Mouse (Mus musculus) layer of hippocampus, postnatal 10 days (tissue): ENCODE measurements around the gene Gm49320. TPM values are rescaled to one million over a fixed set of nuclear protein-coding genes. Genes with fewer than 3 reads are reported as not detected.

Experiments
- DNase-seq, 2 experiments: peaks; one replicate each; pipeline ENCODE4 v3.0.0; 2021; ENCODE audit warnings: low spot score in 2 of 2
- long read RNA-seq: library from polyadenylated mRNA; stranded (forward); transcript quantifications from one replicate; pipeline ENCODE4 v2.0.0, GENCODE M21; 2023
- total RNA-seq, 2 experiments: library from RNA; stranded (reverse); gene quantifications; 2 replicates each; pipeline ENCODE4 v1.2.3; 2021

Gene Gm49320
- under 1 TPM in 1 of 2 experiments, not detected in 1; 0.73 TPM for total RNA-seq
- long read RNA-seq, partial matches to known transcripts, result 0 of 13 reads
- long read RNA-seq, other reads (novel, unspliced or antisense), result 13 of 13 reads

DNA sequence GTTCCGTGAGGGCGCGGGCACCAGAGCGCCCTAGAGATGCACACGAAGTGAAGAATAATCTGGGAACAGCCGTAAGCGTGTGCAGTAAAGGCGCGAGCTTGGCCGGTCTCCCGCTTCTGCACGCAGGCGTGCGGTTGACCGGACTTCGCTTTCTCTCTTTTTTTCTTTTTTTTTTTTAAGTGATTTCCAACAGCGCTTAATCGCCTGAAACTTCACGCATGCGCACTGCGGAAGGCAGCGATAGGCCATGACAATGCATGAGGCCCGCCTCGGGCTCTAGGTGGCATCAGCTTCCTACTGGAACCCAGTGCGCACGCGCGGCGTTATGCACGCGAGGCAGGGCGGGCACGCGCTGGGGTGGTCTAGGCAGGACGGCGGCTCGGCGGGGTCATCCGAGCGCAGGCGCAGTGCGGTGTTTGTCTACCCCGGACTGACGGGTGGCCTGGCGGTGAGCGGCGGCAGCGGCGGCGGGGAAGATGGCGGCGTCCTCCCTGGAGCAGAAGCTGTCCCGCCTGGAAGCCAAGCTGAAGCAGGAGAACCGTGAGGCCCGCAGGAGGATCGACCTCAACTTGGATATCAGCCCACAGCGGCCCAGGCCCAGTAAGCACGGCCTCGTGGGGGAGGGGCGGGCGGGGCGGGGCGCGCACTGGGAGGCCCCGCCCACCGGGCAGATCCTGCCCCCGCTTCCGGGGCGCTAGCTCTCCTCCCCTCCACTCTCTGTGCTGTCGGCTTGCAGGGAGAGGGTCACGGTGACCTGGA lies at the start of gene Gm49320, which contains the start of gene Map2k7:
Gene Gm49320 (plus strand): TSS at position 432 of the 759 bp plus-strand sequence.
Gene Map2k7 (plus strand): TSS at position 307 of the 759 bp plus-strand sequence.
- peak; percentile 99 to 100 for DNase-seq

DNA sequence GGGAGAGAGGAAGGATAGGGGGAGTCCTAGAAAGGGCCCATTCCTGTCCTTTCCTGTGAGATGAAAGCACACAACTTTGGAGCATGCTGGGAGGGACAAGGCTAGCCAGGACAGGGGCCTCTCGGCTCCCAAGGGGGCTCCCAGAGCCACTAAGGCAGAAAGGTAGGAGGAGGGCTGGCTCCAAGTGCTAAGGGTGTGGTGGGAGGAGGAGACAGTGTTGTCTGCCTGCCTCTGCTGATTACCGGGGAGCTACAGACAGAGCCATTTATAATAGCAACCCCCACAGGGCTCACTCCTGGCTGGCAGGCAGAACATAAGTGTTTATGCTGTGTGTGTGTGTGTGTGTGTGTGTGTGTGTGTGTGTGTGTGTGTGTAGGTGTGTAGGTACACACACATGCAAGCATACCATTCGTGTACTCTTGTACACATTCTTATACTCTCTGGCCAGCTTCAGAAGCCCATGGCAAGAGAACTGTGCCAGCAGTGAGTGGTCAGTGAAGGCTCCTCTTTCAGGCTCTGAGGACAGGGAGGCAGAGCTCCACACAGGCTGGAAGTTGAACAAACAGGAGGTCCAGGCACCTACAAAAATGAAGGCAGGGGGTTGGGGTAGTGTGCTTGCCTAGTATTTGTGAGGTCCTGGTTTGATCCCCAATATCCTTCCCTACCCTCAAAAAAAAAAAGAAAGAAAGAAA lies 49.5 kb upstream of the Gm49320 start:
- no peak for DNase-seq

DNA sequence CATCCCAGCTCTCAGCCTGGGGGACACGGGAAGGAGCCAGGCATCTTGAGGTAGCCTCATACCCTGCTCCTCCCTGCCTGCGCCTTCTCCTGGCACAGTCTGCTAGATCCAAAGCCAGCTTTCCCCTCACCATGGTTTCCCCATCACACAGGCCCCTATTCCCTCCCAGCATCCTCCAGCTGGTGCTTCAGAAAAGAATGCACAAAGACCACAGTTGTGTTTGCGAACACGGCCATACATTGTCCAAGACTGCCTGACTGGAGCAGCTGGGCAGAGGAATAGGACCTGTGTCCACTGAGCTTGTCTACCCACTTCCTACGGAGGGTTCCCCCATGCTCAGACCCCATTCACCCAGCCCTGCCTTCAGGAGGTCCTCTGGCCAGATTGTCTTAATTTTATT lies 46.4 kb upstream of the Gm49320 start:
- DNase-seq, result peak; percentile 55 to 59

DNA sequence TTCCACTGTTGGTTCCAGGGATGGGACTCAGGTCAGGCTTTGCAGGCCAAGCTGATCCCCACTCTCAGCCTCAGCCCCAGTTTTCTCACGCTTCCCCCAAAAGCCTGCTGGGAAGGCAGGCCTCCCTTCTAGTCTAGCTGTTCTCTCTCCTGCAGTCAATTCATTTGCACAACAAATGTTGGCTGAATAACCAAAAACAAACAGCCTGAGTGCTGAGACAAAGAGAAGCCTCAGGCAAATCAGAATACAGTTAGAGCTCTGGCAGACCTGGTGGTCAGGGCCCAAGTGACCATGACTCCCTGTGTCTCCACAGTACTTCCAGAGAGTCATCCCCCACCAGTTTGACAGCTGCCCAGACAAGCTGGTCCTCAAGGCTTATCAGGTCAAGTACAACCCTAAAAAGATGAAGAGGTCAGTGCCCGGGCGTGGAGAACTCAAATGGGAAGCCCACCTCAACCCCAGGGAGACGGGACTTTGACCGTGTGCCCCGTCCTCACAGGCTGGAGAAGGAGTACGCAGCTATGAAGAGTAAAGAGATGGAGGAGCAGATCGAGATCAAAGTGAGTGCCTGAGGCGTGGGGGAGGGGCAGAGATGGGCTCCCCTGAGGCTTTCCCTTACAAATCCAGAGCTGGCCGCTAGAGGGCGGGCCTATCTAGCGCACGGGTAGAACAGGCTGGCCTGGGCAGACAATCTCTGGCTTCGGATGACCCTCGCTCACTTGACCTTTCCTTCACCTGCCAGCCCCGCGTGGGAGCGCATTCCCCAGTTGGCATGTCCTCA lies 45.7 kb upstream of the Gm49320 start:
- peak; percentile 94 to 95 for DNase-seq

DNA sequence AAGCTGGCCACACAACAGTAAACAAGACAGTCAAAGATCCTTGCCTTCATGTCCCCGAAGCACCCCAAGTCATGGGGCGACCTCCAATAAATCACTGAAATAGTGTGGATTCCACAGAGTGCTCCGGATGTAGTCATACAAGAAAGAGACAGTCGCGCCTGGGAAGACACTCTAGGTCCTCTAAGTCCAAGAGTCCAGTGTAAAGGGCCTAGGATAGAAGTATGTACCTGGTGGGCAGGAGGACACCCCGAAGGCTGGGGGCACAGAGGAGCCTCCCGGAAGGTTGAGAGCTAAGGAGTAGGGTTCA lies 45.1 kb upstream of the Gm49320 start:
- DNase-seq, result no peak

DNA sequence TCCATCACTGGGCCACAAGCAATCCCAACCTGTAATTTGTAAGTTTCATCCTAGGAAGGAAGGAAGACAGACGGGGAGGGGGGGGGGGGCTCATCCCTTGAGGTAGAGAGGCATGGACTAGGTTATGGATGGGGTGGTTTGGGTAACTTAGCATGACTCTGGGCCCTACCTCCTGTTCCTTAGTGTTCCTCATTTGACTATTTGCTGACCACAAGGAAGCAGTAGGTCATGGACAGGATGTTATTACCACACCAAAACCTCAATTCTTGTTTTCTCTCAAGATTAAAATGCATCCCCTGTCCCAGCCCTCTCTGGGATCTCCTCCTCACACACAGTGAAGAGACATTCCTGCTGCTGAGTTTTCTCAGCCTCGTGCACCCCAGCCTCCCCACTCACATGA lies 37.3 kb upstream of the Gm49320 start:
- no peak for DNase-seq

DNA sequence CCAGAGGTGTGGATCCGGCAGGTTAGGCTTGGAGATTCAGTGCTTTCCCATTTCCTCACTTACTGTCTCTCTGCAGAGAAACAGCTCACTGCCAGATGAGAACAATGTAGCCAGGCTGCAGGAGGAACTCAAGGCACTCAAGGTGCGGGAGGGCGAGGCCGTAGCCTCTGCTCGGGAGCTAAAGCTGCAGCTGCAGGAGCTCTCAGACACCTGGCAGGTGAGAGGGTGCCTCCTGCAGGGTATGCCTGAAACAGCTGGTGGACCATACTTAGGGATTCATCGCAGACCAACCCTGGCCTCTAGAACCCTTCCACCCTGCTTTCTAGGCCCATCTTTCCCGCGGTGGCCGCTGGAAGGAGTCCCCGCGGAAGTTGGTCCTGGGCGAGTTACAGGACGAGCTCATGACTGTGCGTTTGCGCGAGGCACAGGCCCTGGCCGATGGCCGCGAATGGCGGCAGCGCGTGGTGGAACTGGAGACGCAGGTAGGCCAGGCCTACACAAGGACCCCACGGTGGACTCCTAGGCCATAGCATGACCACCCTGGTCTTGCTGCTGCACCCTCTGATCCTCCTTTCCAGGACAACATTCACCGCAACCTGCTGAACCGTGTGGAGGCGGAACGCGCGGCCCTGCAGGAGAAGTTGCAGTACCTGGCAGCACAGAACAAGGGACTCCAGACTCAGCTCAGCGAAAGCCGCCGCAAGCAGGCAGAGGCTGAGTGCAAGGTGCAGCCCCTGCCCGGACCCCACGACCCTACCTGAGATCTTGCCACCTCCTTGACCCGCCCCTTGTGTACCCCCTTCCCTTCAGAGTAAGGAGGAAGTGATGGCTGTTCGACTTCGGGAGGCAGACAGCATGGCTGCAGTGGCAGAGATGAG lies 33.2 kb upstream of the Gm49320 start:
- no peak for DNase-seq

DNA sequence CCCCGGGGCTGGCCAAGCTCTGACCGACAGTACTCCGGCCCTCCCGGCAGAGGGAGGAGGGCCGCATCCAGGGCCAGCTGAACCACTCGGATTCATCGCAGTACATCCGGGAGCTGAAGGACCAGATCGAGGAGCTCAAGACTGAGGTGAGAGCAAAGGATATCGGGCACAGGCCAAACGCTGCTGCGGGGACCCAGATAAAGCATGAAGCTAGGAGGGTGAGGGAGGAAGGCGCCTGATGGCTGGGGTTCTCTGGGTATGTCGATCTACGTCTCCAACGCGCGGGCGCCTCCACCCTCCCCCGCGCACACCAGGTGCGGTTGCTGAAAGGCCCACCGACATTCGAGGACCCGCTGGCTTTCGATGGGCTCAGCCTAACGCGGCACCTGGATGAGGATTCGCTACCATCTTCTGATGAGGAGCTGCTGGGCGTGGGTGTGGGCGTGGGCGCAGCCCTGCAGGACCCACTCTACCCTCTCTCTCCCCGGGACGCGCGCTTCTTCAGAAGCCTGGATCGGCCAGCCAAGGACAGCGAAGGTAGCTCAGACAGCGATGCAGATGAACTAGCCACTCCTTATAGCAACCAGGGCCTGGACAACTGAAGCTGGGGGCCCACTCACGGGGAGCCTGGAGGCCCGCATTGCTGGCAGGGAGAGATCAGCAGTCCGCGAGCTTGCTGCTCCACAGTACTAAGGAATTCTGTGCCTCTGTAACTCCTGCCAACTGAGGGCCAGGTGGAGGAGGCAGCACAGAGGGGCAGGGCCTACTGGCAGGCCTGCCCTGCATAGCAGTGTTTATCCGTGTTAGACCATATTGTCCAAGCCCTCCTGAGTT lies 32.3 kb upstream of the Gm49320 start:
- DNase-seq, result no peak

DNA sequence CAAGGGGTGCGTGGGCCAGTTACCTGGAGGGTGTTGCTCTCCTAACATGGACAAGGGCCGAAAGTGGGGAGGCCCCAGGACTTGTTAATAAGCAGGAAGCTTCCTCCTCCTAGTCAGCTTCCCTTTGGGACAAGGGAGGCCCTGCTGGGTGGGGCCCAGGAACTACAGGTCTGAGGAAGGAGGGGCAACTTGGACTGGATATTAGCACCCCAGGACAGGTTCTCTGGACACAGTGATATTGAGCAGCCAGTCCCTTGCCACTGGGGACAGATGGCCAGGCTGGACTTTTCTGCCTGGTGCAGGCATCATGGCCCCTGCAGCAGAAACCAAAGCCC lies 31.7 kb upstream of the Gm49320 start:
- peak in 1 of 2 experiments; percentile 19 for DNase-seq

DNA sequence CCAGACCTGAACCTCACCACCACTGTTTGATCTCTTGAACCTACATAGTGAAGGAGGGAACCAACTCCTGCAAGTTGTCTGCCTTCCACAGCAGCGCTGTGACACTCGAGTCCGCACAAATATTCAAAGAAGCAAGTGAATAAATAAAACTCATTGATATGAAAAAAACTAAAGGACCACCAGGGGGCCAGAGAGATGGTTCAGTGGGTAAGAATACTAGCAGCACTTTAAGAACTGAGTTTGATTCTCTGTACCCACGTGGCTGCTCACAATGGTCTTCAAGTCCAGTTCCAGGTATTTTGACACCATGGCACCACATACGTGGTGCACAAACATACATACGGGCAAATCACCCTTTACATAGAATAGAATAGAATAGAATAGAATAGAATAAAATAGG lies 27.6 kb upstream of the Gm49320 start:
- peak in 1 of 2 experiments; percentile 16 for DNase-seq

DNA sequence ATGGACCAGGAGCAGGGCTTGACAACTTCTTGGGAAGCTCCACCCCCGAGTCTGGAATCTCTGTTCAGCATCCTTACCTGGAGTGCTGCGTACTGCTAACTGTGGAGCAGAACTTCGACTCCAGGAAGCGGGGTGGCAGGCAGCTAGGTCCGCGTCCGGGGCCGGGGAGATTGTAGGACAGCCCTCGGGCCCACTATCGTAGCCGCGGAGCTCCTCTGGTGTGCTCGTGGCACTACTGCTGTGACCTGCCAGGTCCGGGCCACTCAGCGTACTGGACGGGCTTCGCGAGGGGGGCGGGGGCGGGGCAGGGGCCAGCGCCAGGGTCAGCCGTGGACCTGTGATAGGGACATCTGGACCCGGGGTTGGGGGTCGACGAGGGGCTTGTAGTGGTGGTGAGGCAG lies 25.9 kb upstream of the Gm49320 start:
- DNase-seq, result no peak

DNA sequence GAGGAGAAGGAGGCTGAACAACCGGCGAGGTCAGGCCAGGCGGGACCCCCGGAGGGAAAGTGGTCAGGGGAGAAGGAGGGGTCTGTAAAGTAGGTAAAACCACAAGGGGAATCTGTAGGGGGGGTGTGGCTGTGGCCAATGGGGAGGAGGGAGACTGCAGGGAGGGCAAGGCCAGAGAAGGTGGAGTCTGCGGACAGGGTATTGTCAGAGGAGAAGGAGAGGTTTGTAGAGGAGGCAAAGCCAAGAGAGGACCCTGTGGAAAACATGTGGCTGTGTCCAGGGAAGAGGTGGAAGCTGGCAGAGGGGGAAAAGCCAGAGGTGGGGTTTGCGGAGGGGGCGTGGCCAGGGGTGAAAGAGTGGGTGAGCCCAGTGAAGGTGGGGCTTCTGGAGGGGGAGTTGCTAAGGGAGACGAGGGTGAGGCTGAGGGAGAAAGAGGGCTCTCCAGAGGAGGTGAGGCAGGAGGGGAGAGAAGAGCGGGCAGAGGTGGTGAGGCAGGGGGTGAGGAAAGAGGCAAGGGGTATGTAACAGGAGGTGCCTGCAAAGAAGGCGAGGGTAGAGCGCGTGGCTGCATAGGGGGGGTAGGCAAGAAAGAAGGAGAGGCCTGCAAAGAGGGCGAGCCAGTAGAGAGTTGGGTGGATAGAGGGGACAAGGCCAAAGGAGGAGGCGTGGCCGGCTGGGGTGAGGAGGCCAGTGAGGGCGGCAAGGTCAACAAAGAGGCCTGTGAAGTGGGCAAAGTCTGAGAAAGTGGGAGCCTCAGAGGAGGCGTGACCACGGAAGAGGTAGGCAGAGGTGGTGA lies 25.3 kb upstream of the Gm49320 start:
- peak; percentile 46 to 67 for DNase-seq

DNA sequence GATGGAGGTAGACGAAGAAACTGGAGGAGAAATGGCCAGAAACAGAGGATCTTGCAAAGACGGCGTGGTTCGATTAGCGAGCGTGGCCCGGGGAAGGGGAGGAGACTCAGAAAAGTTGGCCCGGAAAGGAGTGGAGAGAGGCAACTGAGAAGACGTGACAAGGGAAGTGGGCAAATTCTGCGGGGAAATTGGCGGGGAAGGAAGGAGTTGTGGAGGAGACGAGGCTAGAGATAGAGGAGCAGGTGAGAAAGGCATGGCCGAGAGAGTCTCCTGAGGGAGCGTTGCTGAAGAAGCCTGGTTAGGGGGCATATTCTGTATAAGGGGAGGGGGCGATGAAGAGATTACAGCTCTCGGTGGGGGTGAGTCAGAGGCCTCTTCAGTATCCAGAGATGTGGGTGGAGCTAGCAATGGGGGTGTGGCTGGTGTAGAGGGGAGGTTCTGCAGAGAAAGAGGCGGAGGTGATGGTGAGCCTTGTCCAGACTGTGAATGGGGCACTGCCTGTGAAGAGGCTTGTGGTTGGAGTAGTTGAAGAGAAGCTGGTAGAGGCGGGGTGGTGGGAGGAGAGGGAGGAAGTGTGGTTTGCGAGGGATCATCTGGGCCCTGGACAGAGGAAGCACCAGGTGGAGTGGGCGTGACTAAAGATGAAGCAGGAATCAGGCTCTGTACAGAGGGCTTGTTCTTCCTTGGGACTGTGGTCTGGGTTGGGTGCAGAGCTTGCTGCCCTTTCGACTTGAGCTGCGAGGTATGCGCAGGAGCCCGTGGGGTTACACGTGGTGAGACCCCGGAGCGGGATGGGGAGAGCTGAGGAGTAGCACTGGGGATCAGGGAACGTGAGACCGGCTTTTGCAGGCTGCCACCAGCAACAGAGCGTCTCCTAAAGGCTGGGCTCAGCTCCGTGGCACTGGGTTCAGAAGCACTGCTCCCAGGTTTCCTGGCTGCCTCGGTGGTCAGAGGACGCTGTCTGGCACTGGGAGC lies 24.4 kb upstream of the Gm49320 start:
- no peak for DNase-seq

DNA sequence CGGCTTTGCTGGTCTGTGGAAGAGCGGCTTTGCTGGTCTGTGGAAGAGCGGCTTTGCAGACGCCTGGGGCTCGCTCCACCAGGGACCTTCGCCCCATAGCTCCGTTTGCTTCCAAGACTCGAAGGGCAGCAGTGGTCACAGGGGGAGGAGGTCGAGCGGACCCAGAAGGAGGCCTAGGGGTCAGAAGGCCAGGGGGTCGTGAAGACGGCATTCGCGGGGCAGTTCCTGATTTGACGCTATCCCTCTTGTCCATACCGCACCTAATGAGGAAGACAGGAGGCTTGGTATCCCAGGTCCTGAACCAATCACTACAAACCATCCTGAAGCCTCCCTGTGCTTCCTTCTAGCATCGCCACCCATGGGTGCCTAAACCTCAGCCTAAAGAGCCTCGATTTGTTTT lies 22.4 kb upstream of the Gm49320 start:
- DNase-seq, result no peak

DNA sequence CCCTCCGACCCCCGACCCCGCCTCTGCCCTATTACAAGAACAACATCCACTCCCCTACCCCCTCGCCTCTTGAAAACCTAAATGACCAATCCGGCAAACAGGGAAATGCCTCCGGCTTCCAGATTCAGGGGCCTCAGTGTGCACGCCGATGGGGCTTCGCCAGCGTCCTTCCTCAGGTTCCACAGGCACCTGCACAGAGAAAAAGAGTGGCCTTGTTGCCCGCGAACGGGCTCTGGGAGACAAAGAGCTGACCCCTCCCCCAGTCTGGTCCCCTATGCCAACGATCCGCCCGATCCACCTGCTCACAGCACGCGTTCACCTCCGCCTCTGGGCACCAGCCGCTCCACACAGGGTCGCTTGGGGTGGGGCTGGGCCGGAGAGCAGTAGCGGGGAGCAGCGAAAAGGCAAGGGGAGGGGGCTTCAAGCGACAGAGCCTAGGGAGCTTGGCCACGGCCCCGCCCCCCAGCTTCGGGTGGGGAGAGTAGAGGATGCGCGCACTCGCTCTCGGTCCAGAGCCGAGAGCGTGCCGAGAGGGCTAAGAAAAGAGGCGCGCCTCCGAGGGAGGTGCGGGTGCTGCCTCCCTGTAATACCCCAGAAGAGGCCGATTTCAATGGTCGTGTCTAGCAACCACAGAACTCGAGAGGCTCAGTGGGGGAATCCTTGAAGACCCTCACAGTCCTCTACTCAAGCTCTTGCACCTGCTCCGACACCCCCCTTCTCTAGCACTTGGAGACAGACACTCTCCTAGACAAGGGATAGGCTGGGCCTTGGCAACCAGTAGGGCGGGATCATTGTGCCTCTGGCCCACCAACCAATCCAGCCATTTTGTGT lies 21.7 kb upstream of the Gm49320 start, which contains the start of gene Prr36:
Gene Prr36 (minus strand): TSS at position 669 of the 831 bp plus-strand sequence.
- peak; percentile 75 to 81 for DNase-seq

DNA sequence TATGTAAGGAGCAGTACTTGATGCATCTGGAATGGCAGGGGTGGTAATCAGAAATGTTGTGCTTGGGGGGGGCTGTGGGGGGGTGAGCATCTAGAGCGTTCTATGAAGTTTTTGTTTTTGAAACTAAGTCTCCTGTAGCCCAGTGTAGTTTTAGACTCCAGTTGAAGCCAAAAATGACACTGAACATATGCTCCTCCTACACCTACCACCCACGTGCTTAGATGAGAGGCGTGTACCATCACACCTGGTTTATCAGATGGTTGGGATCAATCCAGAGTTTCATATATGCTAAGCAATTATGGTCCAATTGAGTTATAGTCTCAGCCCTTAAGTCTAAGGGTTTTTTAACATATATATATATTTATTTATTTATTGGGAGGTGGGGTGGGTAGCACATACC lies 19.0 kb upstream of the Gm49320 start:
- DNase-seq, result no peak

DNA sequence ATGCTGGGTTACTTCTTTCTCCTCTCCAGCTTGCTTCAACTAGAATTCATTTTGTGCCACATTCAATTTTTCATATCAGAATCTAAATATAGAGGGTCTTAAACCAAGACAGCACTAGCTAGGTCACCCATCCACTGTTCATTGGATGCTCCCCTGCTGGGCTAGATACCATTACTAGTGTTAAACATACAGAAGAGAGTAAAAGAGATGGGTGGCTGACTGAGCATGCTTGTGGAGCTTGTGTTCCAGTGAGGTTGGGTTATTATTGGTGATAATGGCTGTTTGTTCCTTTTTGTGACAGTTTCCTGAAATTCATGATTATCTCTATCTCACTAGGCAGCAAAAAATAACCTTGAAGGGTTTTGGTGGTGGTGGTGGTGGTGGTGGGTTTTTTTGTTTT lies 16.6 kb upstream of the Gm49320 start:
- no peak for DNase-seq
